Mouse (Mus musculus): ENCODE measurements around the gene March10. TPM values are rescaled to one million over a fixed set of nuclear protein-coding genes. Genes with fewer than 3 reads are reported as not detected.

March10 gene
- polyA plus RNA-seq, 1 experiment from 2014 or later, result not detected

Other genes starting within 250 kb of the March10 start
- gene Mrc2, start 164.1 kb downstream of the March10 start, polyA plus RNA-seq (2015; fragmentation: Nextera tagmentation; extraction: Ambion mirVana), result 8.0 and 11.7 TPM in 2 replicates
- 12.4 and 15.0 TPM in 2 replicates for gene Tanc2, start 133.3 kb upstream of the March10 start, polyA plus RNA-seq (2015; fragmentation: Nextera tagmentation; extraction: Ambion mirVana)

Data from heart, embryonic 15.5 days (tissue).